Mouse (Mus musculus): ENCODE measurements around the gene Cacna1a. TPM values are rescaled to one million over a fixed set of nuclear protein-coding genes. Genes with fewer than 3 reads are reported as not detected.
"Not testable (repeated sequence)": the region's sequence is repeated elsewhere in the genome, so short reads cannot be mapped to it uniquely, and the experiment has no call there.

The Cacna1a gene
- total RNA-seq, 4 experiments from 2014 or later: 6.3 to 18.1 (median 11.8) TPM

- peak; percentile 93 for DNase-seq
These were observed 273.2 kb downstream of the Cacna1a start for GRCm38 (mm10) chr8:84661458-84661871.

GRCm38 (mm10) chr8:84661961-84662571 is 273.8 kb downstream of the Cacna1a start:
- peak; percentile 60 for DNase-seq

GRCm38 (mm10) chr8:84662581-84663065 is 274.4 kb downstream of the Cacna1a start, which contains the start of gene Ier2:
Ier2 (minus strand) TSS chr8:84662852.
- DNase-seq: peak; percentile 94

- DNase-seq: peak; percentile 97
These were observed 275.5 kb downstream of the Cacna1a start for GRCm38 (mm10) chr8:84663483-84664327.

GRCm38 (mm10) chr8:84664566-84665384 is 276.5 kb downstream of the Cacna1a start:
- peak; percentile 76 for DNase-seq

GRCm38 (mm10) chr8:84665385-84665893 is 277.2 kb downstream of the Cacna1a start:
- DNase-seq: no peak

- DNase-seq: no peak
These were observed 279.8 kb downstream of the Cacna1a start for GRCm38 (mm10) chr8:84668081-84668480.

- DNase-seq: no peak
These were observed 280.7 kb downstream of the Cacna1a start for GRCm38 (mm10) chr8:84668731-84669485.

- not testable (repeated sequence) for DNase-seq
These were observed 282.2 kb downstream of the Cacna1a start for GRCm38 (mm10) chr8:84670295-84671006.

- no peak for DNase-seq
These were observed 289.1 kb downstream of the Cacna1a start for GRCm38 (mm10) chr8:84677305-84677704.

GRCm38 (mm10) chr8:84681476-84681875 is 293.2 kb downstream of the Cacna1a start:
- no peak for DNase-seq

GRCm38 (mm10) chr8:84682257-84682656 is 294.0 kb downstream of the Cacna1a start:
- no peak for DNase-seq

- DNase-seq: no peak
These were observed 296.3 kb downstream of the Cacna1a start for GRCm38 (mm10) chr8:84684537-84684936.

GRCm38 (mm10) chr8:84686191-84687002 is 298.2 kb downstream of the Cacna1a start, which contains the start of gene Trmt1:
Trmt1 (plus strand) TSS chr8:84686307.
- no peak for DNase-seq

- no peak for DNase-seq
These were observed 298.9 kb downstream of the Cacna1a start for GRCm38 (mm10) chr8:84687003-84687704.

- peak; percentile 84 for DNase-seq
These were observed 299.5 kb downstream of the Cacna1a start, which contains the start of gene Nacc1 for GRCm38 (mm10) chr8:84687705-84688100. Nacc1 (minus strand) TSS chr8:84687862.

GRCm38 (mm10) chr8:84689091-84689915 is 301.1 kb downstream of the Cacna1a start:
- DNase-seq: peak; percentile 89
